Mouse (Mus musculus): Measurements from ENCODE around the gene Fastkd1.
"Not testable (repeated sequence)": the region's sequence is repeated elsewhere in the genome, so short reads cannot be mapped to it uniquely, and the experiment has no call there.

DNA sequence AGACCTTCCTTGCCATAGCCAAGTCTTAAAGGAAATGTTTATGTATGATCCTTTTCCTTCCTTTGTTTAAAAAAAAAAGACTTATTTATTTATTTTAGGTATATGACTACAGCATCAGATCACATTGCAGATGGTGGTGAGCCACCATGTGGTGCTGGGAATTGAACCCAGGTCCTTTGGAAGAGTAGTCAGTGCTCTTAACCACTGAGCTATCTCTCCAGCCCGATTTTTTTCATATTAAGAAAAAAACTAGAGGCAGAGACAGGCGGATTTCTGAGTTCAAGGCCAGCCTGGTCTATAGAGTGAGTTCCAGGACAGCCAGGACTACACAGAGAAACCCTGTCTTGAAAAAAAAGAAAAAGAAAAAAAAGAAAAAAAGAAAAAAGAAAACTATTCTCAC lies 36.1 kb downstream of the Fastkd1 start:
- not testable (repeated sequence) for TF ChIP-seq CTCF (IDR thresholded peaks at IDR 0.05; ENCODE audit: low read depth); EP300 (optimal IDR thresholded peaks at IDR 0.05)
